Mouse (Mus musculus) embryonic facial prominence, embryonic 14.5 days (tissue): ENCODE measurements around the gene Tshr. TPM values are rescaled to one million over a fixed set of nuclear protein-coding genes. Genes with fewer than 3 reads are reported as not detected.

Source experiments
- ATAC-seq: fragments of 200-750 bp; cut with Nextera tagmentation; 2 replicates; pipeline ENCODE4 v1.8.0; 2017; ENCODE audit warnings: low read depth, moderate number of reproducible peaks, moderate TSS enrichment
- DNase-seq: peaks from one replicate; pipeline ENCODE4 v3.0.0-alpha.2; 2015; ENCODE audit warnings: low spot score
- H3K27ac ChIP-seq: fragments of 300-500 bp; sonication (generic); replicated peaks from 2 replicates; pipeline ENCODE4 v1.5.1; 2014; ENCODE audit warnings: low read depth, mild to moderate bottlenecking, low read length, moderate library complexity
- H3K27me3 ChIP-seq: fragments of 300-500 bp; sonication (generic); replicated peaks from 2 replicates; pipeline ENCODE4 v1.6.1; 2014; ENCODE audit warnings: low read length; ENCODE audit not compliant: control insufficient read depth, insufficient read depth
- H3K36me3 ChIP-seq: fragments of 300-500 bp; sonication (generic); 2 replicates; pipeline ENCODE4 v1.6.1; 2014; ENCODE audit warnings: low read length, mixed read lengths; ENCODE audit not compliant: control insufficient read depth, insufficient read depth
- H3K4me1 ChIP-seq: fragments of 300-500 bp; sonication (generic); 2 replicates; pipeline ENCODE4 v1.6.1; 2014; ENCODE audit warnings: antibody characterized with exemption, low read length; ENCODE audit not compliant: control insufficient read depth, insufficient read depth
- H3K4me2 ChIP-seq: fragments of 300-500 bp; sonication (generic); 2 replicates; pipeline ENCODE4 v1.6.1; 2014; ENCODE audit warnings: low read depth, mild to moderate bottlenecking, low read length, moderate library complexity, mixed read lengths
- H3K4me3 ChIP-seq: fragments of 300-500 bp; sonication (generic); 2 replicates; pipeline ENCODE4 v1.5.1; 2014; ENCODE audit warnings: low read depth, mild to moderate bottlenecking, low read length
- H3K9ac ChIP-seq: fragments of 300-500 bp; sonication (generic); 2 replicates; pipeline ENCODE4 v1.6.1; 2014; ENCODE audit warnings: low read depth, mild to moderate bottlenecking, low read length, moderate library complexity, mixed read lengths
- H3K9me3 ChIP-seq: fragments of 300-500 bp; sonication (generic); 2 replicates; pipeline ENCODE4 v1.6.1; 2016; ENCODE audit warnings: low read length; ENCODE audit not compliant: control insufficient read depth
- WGBS: fragments of 180-500 bp; shearing (Covaris S2); extraction: QIAGEN DNeasy Blood & Tissue Kit; methylation state at CpG from one replicate; pipeline ENCODE4 v1.1.7; 2014; 5-methylcytosine and 5-hydroxymethylcytosine counted together
- polyA plus RNA-seq: library from polyadenylated mRNA; unstranded; fragments of >200 nt; fragmentation: Nextera tagmentation; extraction: Ambion mirVana; gene quantifications from 2 replicates; pipeline ENCODE4 v1.2.1, GENCODE M21; 2014

Tshr gene
- polyA plus RNA-seq, 1 experiment from 2014 or later = 0.63 TPM

GRCm38 (mm10) chr12:91482195-91482733, 97.9 kb downstream of the Tshr start:
- no peak overlapping the region for H3K4me3 ChIP-seq
- no peaks in the 10 kb centered on the region for H3K27me3 ChIP-seq
- DNase-seq (no peak), ATAC-seq (0 out of 2 replicates have a peak, but pooled peaks have one; percentile 2)
- no peaks in the 10 kb centered on the region for H3K9me3 ChIP-seq
- WGBS = 91% methylated on average over 13 of the region's 13 CpGs
- no peak overlapping the region for H3K27ac ChIP-seq
- no peak overlapping the region for H3K9ac ChIP-seq
- H3K4me1 ChIP-seq = no peaks in the 10 kb centered on the region
- no peaks in the 10 kb centered on the region for H3K36me3 ChIP-seq
- H3K4me2 ChIP-seq = no peak overlapping the region

- Histone ChIP-seq H3K4me3 (no peak overlapping the region), H3K36me3 (no peaks in the 10 kb centered on the region), H3K9ac (no peak overlapping the region), H3K27me3 (no peaks in the 10 kb centered on the region), H3K4me2 (no peak overlapping the region), H3K9me3 (no peaks in the 10 kb centered on the region), H3K27ac (no peak overlapping the region), H3K4me1 (no peaks in the 10 kb centered on the region)
- DNase-seq (no peak), ATAC-seq (no peak)
- whole genome bisulfite sequencing = 93% methylated on average over 4 of the region's 4 CpGs
Measured at GRCm38 (mm10) chr12:91486342-91486741, 102.0 kb downstream of the Tshr start.

GRCm38 (mm10) chr12:91488406-91488805, 104.0 kb downstream of the Tshr start:
- Histone ChIP-seq H3K4me2 (no peak overlapping the region), H3K27me3 (no peaks in the 10 kb centered on the region), H3K9me3 (no peaks in the 10 kb centered on the region), H3K36me3 (no peaks in the 10 kb centered on the region), H3K4me3 (no peak overlapping the region), H3K27ac (no peak overlapping the region), H3K9ac (no peak overlapping the region), H3K4me1 (no peaks in the 10 kb centered on the region)
- 32% methylated on average over 3 of the region's 3 CpGs for WGBS
- no peak for ATAC-seq
- DNase-seq = no peak

- H3K9ac ChIP-seq = no peak overlapping the region
- WGBS = 55% methylated on average over 11 of the region's 11 CpGs
- no peak for ATAC-seq
- no peaks in the 10 kb centered on the region for H3K4me1 ChIP-seq
- H3K4me2 ChIP-seq = no peak overlapping the region
- no peak for DNase-seq
- no peaks in the 10 kb centered on the region for H3K9me3 ChIP-seq
- no peak overlapping the region for H3K27ac ChIP-seq
- no peak overlapping the region for H3K4me3 ChIP-seq
- no peaks in the 10 kb centered on the region for H3K27me3 ChIP-seq
- no peaks in the 10 kb centered on the region for H3K36me3 ChIP-seq
Measured at GRCm38 (mm10) chr12:91495497-91496225, 111.3 kb downstream of the Tshr start.

GRCm38 (mm10) chr12:91496226-91496558, 111.8 kb downstream of the Tshr start:
- ATAC-seq (no peak), DNase-seq (no peak)
- H3K9ac ChIP-seq = no peak overlapping the region
- no peaks in the 10 kb centered on the region for H3K27me3 ChIP-seq
- no peaks in the 10 kb centered on the region for H3K36me3 ChIP-seq
- H3K4me1 ChIP-seq = no peaks in the 10 kb centered on the region
- no peak overlapping the region for H3K27ac ChIP-seq
- no peak overlapping the region for H3K4me3 ChIP-seq
- 43% methylated on average over 3 of the region's 3 CpGs for WGBS
- no peaks in the 10 kb centered on the region for H3K9me3 ChIP-seq
- no peak overlapping the region for H3K4me2 ChIP-seq

- Histone ChIP-seq H3K27me3 (no peaks in the 10 kb centered on the region), H3K4me3 (no peak overlapping the region), H3K27ac (no peak overlapping the region), H3K9ac (no peak overlapping the region), H3K9me3 (no peaks in the 10 kb centered on the region), H3K36me3 (no peaks in the 10 kb centered on the region), H3K4me2 (no peak overlapping the region), H3K4me1 (no peaks in the 10 kb centered on the region)
- 84% methylated on average over 2 of the region's 2 CpGs for WGBS
- DNase-seq (no peak), ATAC-seq (no peak)
Measured at GRCm38 (mm10) chr12:91500475-91500874, 116.1 kb downstream of the Tshr start.

GRCm38 (mm10) chr12:91511766-91512165, 127.4 kb downstream of the Tshr start:
- Histone ChIP-seq H3K27me3 (no peaks in the 10 kb centered on the region), H3K9me3 (no peaks in the 10 kb centered on the region), H3K4me1 (no peaks in the 10 kb centered on the region), H3K4me3 (no peak overlapping the region), H3K36me3 (no peaks in the 10 kb centered on the region), H3K27ac (no peak overlapping the region), H3K4me2 (no peak overlapping the region), H3K9ac (no peak overlapping the region)
- ATAC-seq (no peak), DNase-seq (no peak)
- 65% methylated on average over 3 of the region's 3 CpGs for WGBS

GRCm38 (mm10) chr12:91513980-91514379, 129.6 kb downstream of the Tshr start:
- ATAC-seq = no peak
- Histone ChIP-seq H3K36me3 (no peaks in the 10 kb centered on the region), H3K4me3 (no peak overlapping the region), H3K9me3 (no peaks in the 10 kb centered on the region), H3K4me1 (0 out of 2 replicates have a peak, but pooled peaks cover 3% of the 10 kb centered on the region), H3K27ac (no peak overlapping the region), H3K27me3 (no peaks in the 10 kb centered on the region), H3K4me2 (no peak overlapping the region), H3K9ac (no peak overlapping the region)
- no peak for DNase-seq
- 56% methylated on average over 6 of the region's 6 CpGs for WGBS

GRCm38 (mm10) chr12:91517808-91518207, 133.4 kb downstream of the Tshr start:
- Histone ChIP-seq H3K4me2 (no peak overlapping the region), H3K36me3 (no peaks in the 10 kb centered on the region), H3K4me3 (no peak overlapping the region), H3K9me3 (no peaks in the 10 kb centered on the region), H3K9ac (no peak overlapping the region), H3K27ac (no peak overlapping the region), H3K4me1 (0 out of 2 replicates have a peak, but pooled peaks cover 3% of the 10 kb centered on the region), H3K27me3 (no peaks in the 10 kb centered on the region)
- peak; percentile 38 for DNase-seq
- ATAC-seq = peak; percentile 76
- WGBS = 20% methylated on average over 3 of the region's 3 CpGs
